Mouse (Mus musculus) heart, postnatal 0 days (tissue): Measurements from ENCODE around the gene Wapl.

Source experiments
- CTCF ChIP-seq: IDR thresholded peaks from 2 replicates; pipeline ENCODE4 v1.5.1; 2016; ENCODE audit warnings: antibody characterized with exemption, control low read depth, low read depth
- EP300 ChIP-seq: IDR thresholded peaks from 2 replicates; pipeline ENCODE4 v1.6.1; 2016; ENCODE audit warnings: antibody characterized with exemption, low read depth

- TF ChIP-seq CTCF (no peak), EP300 (no peak)
These were observed 87.6 kb downstream of the Wapl start for GRCm38 (mm10) chr14:34761082-34761959.
